Mouse (Mus musculus): ENCODE measurements around the gene Pcgf2. TPM values are rescaled to one million over a fixed set of nuclear protein-coding genes. Genes with fewer than 3 reads are reported as not detected.

Gene Pcgf2
- total and polyA plus RNA-seq, 3 experiments = 0.99 to 19.5 (median 5.6) TPM

- no peak for DNase-seq (ENCODE audit: extremely low read depth)
- Histone ChIP-seq H3K4me1 (ENCODE audit: control insufficient read depth in 1 of 2, insufficient read depth in 2 of 2) (peaks cover 19 to 50% of the 10 kb centered on the region in 2 experiments), H3K4me3 (replicated peaks in 1 of 3; ENCODE audit: low read depth in 2 of 3, low read length in 2 of 3, poor library complexity in 1 of 3) (peak overlapping the region in 2 of 3 experiments; percentile 16 to 22), H3K36me3 (replicated peaks in 1 of 2; ENCODE audit: control insufficient read depth in 1 of 2, insufficient read depth in 1 of 2, low read length in 1 of 2) (peaks cover 54 to 86% of the 10 kb centered on the region in 2 experiments), H3K27me3 (replicated peaks) (no peaks in the 10 kb centered on the region), H3K27ac (ENCODE audit: insufficient read depth, low read depth) (peak overlapping the region; percentile 98), H3K9ac (ENCODE audit: insufficient read depth, low read depth) (peak overlapping the region; percentile 69), H3K9me3 (replicated peaks; ENCODE audit: low read length) (peaks cover 17% of the 10 kb centered on the region), H3K4me2 (ENCODE audit: insufficient read depth, low read depth, poor library complexity, severe bottlenecking) (peak overlapping the region; percentile 64), H3K79me2 (replicated peaks; ENCODE audit: control insufficient read depth, extremely low read depth, insufficient read depth, poor library complexity, severe bottlenecking) (no peaks in the 10 kb centered on the region)
- in situ Hi-C loops (cut with MboI; ENCODE audit: low pct_ligation_motif_present, low pct_unique_long_range_greater_than_20kb, low sequenced_read_pairs) (no loop called here), dilution Hi-C loops (cut with MboI; ENCODE audit: extremely low pct_ligation_motif_present, extremely low pct_unique_long_range_greater_than_20kb, low sequenced_read_pairs) (no loop called here)
- TF ChIP-seq CHD1 (IDR thresholded peaks at IDR 0.05; ENCODE audit: low read depth, low read length) (no peak), KAT2A (IDR thresholded peaks at IDR 0.05; ENCODE audit: insufficient replicate concordance, low read length) (no peak), GABPA (IDR thresholded peaks at IDR 0.05; ENCODE audit: insufficient replicate concordance, low read depth, low read length) (no peak), SMC3 (IDR thresholded peaks at IDR 0.05; ENCODE audit: low read depth, low read length) (no peak), UBTF (IDR thresholded peaks at IDR 0.05; ENCODE audit: low read depth, low read length) (no peak), E2F4 (IDR thresholded peaks at IDR 0.05; ENCODE audit: insufficient replicate concordance, low read depth, low read length) (no peak), ZNF384 (IDR thresholded peaks at IDR 0.05; ENCODE audit: low read depth, low read length) (no peak), NRF1 (IDR thresholded peaks at IDR 0.05; ENCODE audit: low read depth, low read length) (no peak), CTCF (conservative IDR thresholded peaks at IDR 0.05 in 1 of 2, IDR thresholded peaks at IDR 0.05 in 1 of 2; ENCODE audit: low read depth in 2 of 2, low read length in 2 of 2) (no peak), CHD2 (IDR thresholded peaks at IDR 0.05; ENCODE audit: low read length) (no peak), USF2 (conservative IDR thresholded peaks at IDR 0.05; ENCODE audit: low read depth, low read length) (no peak), TBP (conservative IDR thresholded peaks at IDR 0.05; ENCODE audit: low read depth, low read length) (no peak), MAFK (IDR thresholded peaks at IDR 0.05; ENCODE audit: insufficient replicate concordance, low read length) (no peak), ZMIZ1 (IDR thresholded peaks at IDR 0.05; ENCODE audit: low read depth, low read length) (no peak), MXI1 (IDR thresholded peaks at IDR 0.05; ENCODE audit: low read depth, low read length) (no peak), TCF12 (IDR thresholded peaks at IDR 0.05; ENCODE audit: low read depth, low read length) (no peak), POLR2A (IDR thresholded peaks at IDR 0.05; ENCODE audit: low read depth, low read length) (no peak), ZC3H11A (IDR thresholded peaks at IDR 0.05; ENCODE audit: low read depth, low read length) (no peak), JUND (conservative IDR thresholded peaks at IDR 0.05; ENCODE audit: low read depth, low read length) (no peak)
These were observed 17.3 kb upstream of the Pcgf2 start for GRCm38 (mm10) chr11:97717369-97718280.

- Histone ChIP-seq H3K36me3 (replicated peaks in 1 of 2; ENCODE audit: control insufficient read depth in 1 of 2, insufficient read depth in 1 of 2, low read length in 1 of 2) (peaks cover 54 to 86% of the 10 kb centered on the region in 2 experiments), H3K4me1 (ENCODE audit: control insufficient read depth in 1 of 2, insufficient read depth in 2 of 2) (peaks cover 19 to 46% of the 10 kb centered on the region in 2 experiments), H3K9me3 (replicated peaks; ENCODE audit: low read length) (peaks cover 4% of the 10 kb centered on the region), H3K4me2 (ENCODE audit: insufficient read depth, low read depth, poor library complexity, severe bottlenecking) (peak overlapping the region; percentile 10; the same call in 1 of the 2 replicates), H3K79me2 (replicated peaks; ENCODE audit: control insufficient read depth, extremely low read depth, insufficient read depth, poor library complexity, severe bottlenecking) (no peaks in the 10 kb centered on the region), H3K4me3 (replicated peaks in 1 of 3; ENCODE audit: low read depth in 2 of 3, low read length in 2 of 3, poor library complexity in 1 of 3) (no peak overlapping the region), H3K9ac (ENCODE audit: insufficient read depth, low read depth) (peak overlapping the region; percentile 42), H3K27ac (ENCODE audit: insufficient read depth, low read depth) (peak overlapping the region; percentile 55), H3K27me3 (replicated peaks) (no peaks in the 10 kb centered on the region)
- DNase-seq (ENCODE audit: extremely low read depth) = no peak
- no peak for TF ChIP-seq EP300 (IDR thresholded peaks at IDR 0.05; ENCODE audit: low read length)
- dilution Hi-C loops (cut with MboI; ENCODE audit: extremely low pct_ligation_motif_present, extremely low pct_unique_long_range_greater_than_20kb, low sequenced_read_pairs) (no loop called here), in situ Hi-C loops (cut with MboI; ENCODE audit: low pct_ligation_motif_present, low pct_unique_long_range_greater_than_20kb, low sequenced_read_pairs) (no loop called here)
These were observed 15.7 kb upstream of the Pcgf2 start for GRCm38 (mm10) chr11:97716021-97716420.

Data from CH12.LX (cell line).